Mouse (Mus musculus): ENCODE results near the gene Epb41l3.

DNA sequence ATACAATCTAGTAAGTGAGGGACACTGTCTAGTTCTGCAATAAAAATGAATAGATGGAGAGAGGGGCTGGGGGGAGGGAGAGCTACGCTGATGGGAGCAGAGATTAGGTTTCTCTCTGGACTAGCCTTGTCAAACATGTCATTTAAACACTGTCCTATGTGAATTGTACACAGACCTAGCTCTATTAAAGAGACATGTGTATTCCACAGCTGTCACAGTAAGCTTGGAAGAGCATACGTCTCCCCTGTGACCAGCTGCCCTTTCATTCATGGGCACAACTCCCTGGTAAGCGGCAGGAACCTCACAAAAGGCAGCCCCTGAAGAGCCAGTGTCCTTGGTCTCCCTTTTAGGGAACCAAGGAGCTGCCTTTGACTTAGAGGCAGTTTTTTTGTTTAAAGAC lies 119.1 kb downstream of the Epb41l3 start:
- TF ChIP-seq POLR2A (IDR thresholded peaks at IDR 0.05; ENCODE audit: low read depth, low read length) (no peak), CTCF (IDR thresholded peaks at IDR 0.05; ENCODE audit: extremely low read depth, insufficient read length, insufficient replicate concordance, low read depth, low read length) (no peak)
